Mouse (Mus musculus): ENCODE results near the gene Dyx1c1. TPM values are rescaled to one million over a fixed set of nuclear protein-coding genes. Genes with fewer than 3 reads are reported as not detected.

The Dyx1c1 gene
- polyA plus RNA-seq, 1 experiment = 0.23 TPM

DNA sequence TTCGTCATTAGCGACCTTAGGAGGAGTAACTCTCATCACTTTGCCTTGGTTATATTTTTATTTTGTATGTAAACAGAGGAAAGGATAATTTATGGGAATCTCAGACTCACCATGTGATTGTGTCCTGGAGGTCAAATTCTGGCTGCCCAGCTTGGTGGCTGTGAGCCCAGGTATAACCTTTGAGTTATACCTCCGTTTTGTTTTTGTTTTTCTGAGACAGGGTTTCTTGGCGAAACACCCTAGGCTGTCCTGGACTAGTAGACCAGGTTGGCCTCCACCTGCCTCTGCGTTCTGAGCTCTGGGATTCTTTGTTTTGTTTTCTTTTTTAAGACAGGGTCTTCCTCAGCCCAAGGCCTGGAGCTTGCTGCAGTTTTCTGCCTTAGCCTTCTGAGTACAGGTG is 30.1 kb downstream of the Dyx1c1 start:
- Histone ChIP-seq H3K36me3 (ENCODE audit: control insufficient read depth, insufficient read depth, low read length) (no peaks in the 10 kb centered on the region), H3K4me1 (ENCODE audit: control insufficient read depth, insufficient read depth, insufficient read length) (no peaks in the 10 kb centered on the region; the same call in none of the 2 replicates)
- no peak for DNase-seq (ENCODE audit: low read depth in 1 of 2, low spot score in 2 of 2)

DNA sequence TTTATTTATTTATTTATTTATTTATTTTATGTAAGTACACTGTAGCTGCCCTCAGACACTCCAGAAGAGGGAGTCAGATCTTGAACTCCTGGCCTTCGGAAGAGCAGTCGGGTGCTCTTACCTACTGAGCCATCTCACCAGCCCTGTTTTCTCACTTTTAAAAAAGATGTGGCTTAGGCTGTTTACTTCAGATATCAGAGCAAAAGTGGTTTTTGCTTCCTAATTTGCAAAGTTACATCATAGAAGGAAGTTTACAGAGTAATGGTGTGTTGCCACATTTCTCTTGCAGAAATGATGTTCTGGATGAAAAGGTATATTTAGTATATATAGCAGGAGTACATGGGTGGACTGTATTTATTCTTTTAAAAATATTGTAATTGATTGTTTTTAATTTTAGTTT is 32.8 kb downstream of the Dyx1c1 start:
- Histone ChIP-seq H3K4me3 (ENCODE audit: extremely low read depth, insufficient read depth, insufficient read length) (no peak overlapping the region), H3K4me1 (ENCODE audit: control insufficient read depth, insufficient read depth, insufficient read length) (no peaks in the 10 kb centered on the region; the same call in none of the 2 replicates), H3K27ac (ENCODE audit: insufficient read depth, low read length) (no peak overlapping the region), H3K27me3 (ENCODE audit: control insufficient read depth, insufficient read depth, low read length) (no peaks in the 10 kb centered on the region), H3K36me3 (ENCODE audit: control insufficient read depth, insufficient read depth, low read length) (0 out of 2 replicates have a peak, but pooled peaks cover 2% of the 10 kb centered on the region)
- no peak for DNase-seq (ENCODE audit: low read depth in 1 of 2, low spot score in 2 of 2)
- TF ChIP-seq CTCF (IDR thresholded peaks at IDR 0.05; ENCODE audit: extremely low read depth, insufficient read depth, insufficient read length, insufficient replicate concordance) (no peak), POLR2A (IDR thresholded peaks at IDR 0.05; ENCODE audit: low read depth, low read length) (no peak)
- WGBS = 82% methylated on average over 2 of the region's 2 CpGs

More for the DNA sequence above, 30.1 kb downstream of the Dyx1c1 start:
- no peak overlapping the region for H3K27ac ChIP-seq (ENCODE audit: insufficient read depth, low read length)
- whole genome bisulfite sequencing = 96% methylated on average over 5 of the region's 5 CpGs
- H3K27me3 ChIP-seq (ENCODE audit: control insufficient read depth, insufficient read depth, low read length) = no peaks in the 10 kb centered on the region
- TF ChIP-seq POLR2A (IDR thresholded peaks at IDR 0.05; ENCODE audit: low read depth, low read length) (no peak), CTCF (IDR thresholded peaks at IDR 0.05; ENCODE audit: extremely low read depth, insufficient read depth, insufficient read length, insufficient replicate concordance) (no peak)
- H3K4me3 ChIP-seq (ENCODE audit: extremely low read depth, insufficient read depth, insufficient read length) = no peak overlapping the region

DNA sequence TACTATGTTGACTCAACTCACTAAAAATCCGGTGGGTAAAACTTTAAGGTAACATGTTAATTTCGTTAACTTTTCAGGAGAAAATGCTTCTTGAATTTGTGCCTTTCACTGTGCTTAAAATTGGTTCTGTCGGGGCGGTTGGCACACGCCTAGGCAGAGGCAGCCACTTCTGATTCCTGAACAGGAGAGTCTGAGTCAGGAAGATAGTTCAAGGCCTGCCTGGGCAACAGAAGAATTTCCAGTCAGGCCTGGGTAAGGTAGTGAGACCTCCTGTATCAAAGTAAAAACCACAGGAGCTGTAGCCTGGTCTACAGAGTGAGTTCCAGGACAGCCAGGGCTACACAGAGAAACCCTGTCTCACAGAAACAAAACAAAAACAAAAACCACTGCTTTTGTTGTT is 34.0 kb downstream of the Dyx1c1 start:
- WGBS = 92% methylated on average over 5 of the region's 5 CpGs
- no peak overlapping the region for H3K27ac ChIP-seq (ENCODE audit: insufficient read depth, low read length)

DNA sequence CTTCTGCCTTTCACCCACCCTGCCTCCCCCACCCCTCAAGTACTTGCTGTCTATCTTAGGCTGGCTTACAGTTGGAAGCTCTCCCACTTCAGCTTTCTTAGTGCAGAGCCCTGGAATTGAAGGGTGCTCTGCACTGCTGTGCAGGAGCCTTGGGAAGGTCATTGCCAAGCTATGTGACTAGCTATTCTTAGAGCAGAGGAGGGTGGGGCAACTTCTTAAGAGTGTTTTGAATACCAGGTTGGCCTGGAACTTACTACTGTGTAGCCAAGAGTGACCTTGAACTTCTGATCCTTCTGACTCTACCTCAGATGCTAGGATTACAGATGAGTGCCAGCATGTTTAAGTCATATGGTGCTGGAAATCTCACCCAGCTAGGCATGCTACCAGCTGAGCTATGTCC is 37.6 kb downstream of the Dyx1c1 start:
- DNase-seq (ENCODE audit: low read depth in 1 of 2, low spot score in 2 of 2) = no peak
- Histone ChIP-seq H3K4me3 (ENCODE audit: extremely low read depth, insufficient read depth, insufficient read length) (no peak overlapping the region), H3K36me3 (ENCODE audit: control insufficient read depth, insufficient read depth, low read length) (peaks cover 5% of the 10 kb centered on the region; the same call in 1 of the 2 replicates), H3K27ac (ENCODE audit: insufficient read depth, low read length) (no peak overlapping the region), H3K27me3 (ENCODE audit: control insufficient read depth, insufficient read depth, low read length) (no peaks in the 10 kb centered on the region), H3K4me1 (ENCODE audit: control insufficient read depth, insufficient read depth, insufficient read length) (no peaks in the 10 kb centered on the region; the same call in 1 of the 2 replicates)
- TF ChIP-seq CTCF (IDR thresholded peaks at IDR 0.05; ENCODE audit: extremely low read depth, insufficient read depth, insufficient read length, insufficient replicate concordance) (no peak), POLR2A (IDR thresholded peaks at IDR 0.05; ENCODE audit: low read depth, low read length) (no peak)

More for the DNA sequence above, 34.0 kb downstream of the Dyx1c1 start:
- no peaks in the 10 kb centered on the region for H3K27me3 ChIP-seq (ENCODE audit: control insufficient read depth, insufficient read depth, low read length)
- DNase-seq (ENCODE audit: low read depth in 1 of 2, low spot score in 2 of 2) = no peak
- H3K36me3 ChIP-seq (ENCODE audit: control insufficient read depth, insufficient read depth, low read length) = 0 out of 2 replicates have a peak, but pooled peaks cover 2% of the 10 kb centered on the region
- no peak overlapping the region for H3K4me3 ChIP-seq (ENCODE audit: extremely low read depth, insufficient read depth, insufficient read length)
- TF ChIP-seq CTCF (IDR thresholded peaks at IDR 0.05; ENCODE audit: extremely low read depth, insufficient read depth, insufficient read length, insufficient replicate concordance) = no peak
- no peak for TF ChIP-seq POLR2A (IDR thresholded peaks at IDR 0.05; ENCODE audit: low read depth, low read length)
- H3K4me1 ChIP-seq (ENCODE audit: control insufficient read depth, insufficient read depth, insufficient read length) = no peaks in the 10 kb centered on the region; the same call in 1 of the 2 replicates

DNA sequence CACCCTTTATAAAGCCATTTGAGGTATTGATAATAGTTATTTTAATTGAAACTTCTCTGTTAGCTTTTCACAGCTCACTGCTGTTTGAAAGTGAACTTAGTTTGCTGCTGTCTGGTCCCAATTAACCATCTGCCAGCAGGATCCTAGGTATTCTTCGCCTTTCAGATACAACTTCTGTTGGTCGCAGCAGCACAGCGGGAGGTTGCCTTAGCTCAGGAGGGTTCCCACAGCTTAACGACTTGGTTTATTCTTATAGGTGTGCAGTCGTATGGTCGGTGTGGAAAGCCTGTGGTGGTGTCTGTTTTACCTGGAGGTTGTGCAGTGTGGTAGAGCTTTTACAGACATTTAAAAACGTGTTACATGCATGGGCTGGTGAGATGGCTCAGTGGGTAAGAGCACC is 38.2 kb downstream of the Dyx1c1 start:
- Histone ChIP-seq H3K4me3 (ENCODE audit: extremely low read depth, insufficient read depth, insufficient read length) (no peak overlapping the region), H3K4me1 (ENCODE audit: control insufficient read depth, insufficient read depth, insufficient read length) (no peaks in the 10 kb centered on the region), H3K36me3 (ENCODE audit: control insufficient read depth, insufficient read depth, low read length) (peaks cover 8% of the 10 kb centered on the region), H3K27me3 (ENCODE audit: control insufficient read depth, insufficient read depth, low read length) (no peaks in the 10 kb centered on the region), H3K27ac (ENCODE audit: insufficient read depth, low read length) (no peak overlapping the region)
- 88% methylated on average over 7 of the region's 7 CpGs for WGBS
- DNase-seq (ENCODE audit: low read depth in 1 of 2, low spot score in 2 of 2) = no peak
- TF ChIP-seq CTCF (IDR thresholded peaks at IDR 0.05; ENCODE audit: extremely low read depth, insufficient read depth, insufficient read length, insufficient replicate concordance) (no peak), POLR2A (IDR thresholded peaks at IDR 0.05; ENCODE audit: low read depth, low read length) (no peak)

DNA sequence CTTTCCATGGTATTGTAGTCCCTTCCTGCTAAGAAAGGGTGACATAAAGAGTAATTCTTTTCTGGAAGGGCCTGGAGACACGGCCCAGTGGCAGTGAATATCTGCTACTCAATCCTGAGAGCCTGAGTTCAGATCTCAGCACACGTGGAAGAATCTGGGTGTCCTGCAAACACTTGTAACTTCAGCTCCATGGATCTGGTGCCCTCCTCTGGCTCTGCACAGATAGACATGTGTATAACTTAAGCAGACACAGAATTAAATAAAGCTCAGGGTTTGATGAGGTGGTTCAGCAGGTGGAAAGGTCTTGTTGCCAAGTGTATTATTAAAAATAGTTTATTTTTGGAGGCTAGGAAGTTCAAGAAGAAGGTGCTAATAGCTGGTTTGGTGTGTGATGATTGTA is 41.9 kb downstream of the Dyx1c1 start:
- Histone ChIP-seq H3K27me3 (ENCODE audit: control insufficient read depth, insufficient read depth, low read length) (no peaks in the 10 kb centered on the region), H3K36me3 (ENCODE audit: control insufficient read depth, insufficient read depth, low read length) (peaks cover 17% of the 10 kb centered on the region), H3K4me1 (ENCODE audit: control insufficient read depth, insufficient read depth, insufficient read length) (no peaks in the 10 kb centered on the region), H3K27ac (ENCODE audit: insufficient read depth, low read length) (no peak overlapping the region), H3K4me3 (ENCODE audit: extremely low read depth, insufficient read depth, insufficient read length) (no peak overlapping the region)
- DNase-seq (ENCODE audit: low read depth in 1 of 2, low spot score in 2 of 2) = no peak
- 86% methylated on average over 2 of the region's 2 CpGs for WGBS
- no peak for TF ChIP-seq POLR2A (IDR thresholded peaks at IDR 0.05; ENCODE audit: low read depth, low read length)

DNA sequence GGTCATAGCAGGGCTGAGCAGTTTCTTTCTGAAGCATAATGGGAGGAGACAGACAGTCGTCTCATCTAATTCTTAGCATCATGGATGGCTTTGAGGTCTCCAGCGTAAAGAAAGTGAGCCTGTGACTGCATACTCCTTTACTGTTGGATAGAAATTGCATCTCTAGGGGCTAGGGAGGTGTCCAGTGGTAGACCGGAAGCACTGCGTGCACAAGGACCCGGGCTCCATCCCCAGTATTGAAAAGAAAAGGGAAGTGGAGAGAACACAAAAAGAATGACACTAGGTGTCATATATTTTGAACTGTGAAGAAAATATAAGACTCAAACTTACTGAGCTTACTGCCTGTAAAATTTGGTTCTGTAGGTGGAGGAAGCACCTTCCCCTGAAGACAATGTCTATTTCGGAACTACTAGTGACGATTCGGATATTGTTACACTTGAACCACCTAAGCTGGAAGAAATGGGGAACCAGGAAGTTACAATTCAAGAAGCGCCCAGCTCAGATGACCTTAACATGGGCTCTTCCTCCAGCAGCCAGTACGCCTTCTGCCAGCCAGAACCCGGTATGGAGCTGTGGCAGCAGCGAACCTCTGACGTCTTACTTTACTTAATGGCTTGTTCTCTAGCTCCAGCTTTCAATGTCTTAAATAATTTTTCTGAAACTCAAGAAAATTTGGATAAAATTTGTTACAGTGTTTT is 42.9 kb downstream of the Dyx1c1 start:
- Histone ChIP-seq H3K27ac (ENCODE audit: insufficient read depth, low read length) (no peak overlapping the region), H3K4me3 (ENCODE audit: extremely low read depth, insufficient read depth, insufficient read length) (no peak overlapping the region), H3K36me3 (ENCODE audit: control insufficient read depth, insufficient read depth, low read length) (peaks cover 24% of the 10 kb centered on the region), H3K27me3 (ENCODE audit: control insufficient read depth, insufficient read depth, low read length) (no peaks in the 10 kb centered on the region), H3K4me1 (ENCODE audit: control insufficient read depth, insufficient read depth, insufficient read length) (no peaks in the 10 kb centered on the region)
- no peak for TF ChIP-seq CTCF (IDR thresholded peaks at IDR 0.05; ENCODE audit: extremely low read depth, insufficient read depth, insufficient read length, insufficient replicate concordance)
- no peak for TF ChIP-seq POLR2A (IDR thresholded peaks at IDR 0.05; ENCODE audit: low read depth, low read length)
- DNase-seq (ENCODE audit: low read depth in 1 of 2, low spot score in 2 of 2) = no peak
- WGBS = 82% methylated on average over 13 of the region's 13 CpGs

All from spleen, adult 2 months (tissue).